Mouse (Mus musculus) hematopoietic stem cell, adult 5-6 weeks (primary cell): ENCODE results near the gene Ephb4. TPM values are rescaled to one million over a fixed set of nuclear protein-coding genes. Genes with fewer than 3 reads are reported as not detected.

Source experiments
- ATAC-seq, 2 experiments: fragments of 125-278 bp in 1 of 2; replicated peaks in 1 of 2; 2 replicates each; pipeline ENCODE4 v1.8.0; 2016 to 2017; ENCODE audit warnings: inconsistent platforms in 2 of 2, mild to moderate bottlenecking in 2 of 2, moderate number of reproducible peaks in 2 of 2, low read depth in 1 of 2, moderate TSS enrichment in 1 of 2; ENCODE audit not compliant: low FRiP score in 2 of 2, poor library complexity in 2 of 2, severe bottlenecking in 2 of 2, insufficient read depth in 1 of 2, low TSS enrichment in 1 of 2
- total RNA-seq: library from RNA; stranded (forward); fragments of 172-1452, 232-1000 nt; gene quantifications from 2 replicates; pipeline ENCODE4 v1.2.3, GENCODE M21; 2017

The Ephb4 gene
- total RNA-seq, 1 experiment from 2014 or later = 1.3 TPM

DNA sequence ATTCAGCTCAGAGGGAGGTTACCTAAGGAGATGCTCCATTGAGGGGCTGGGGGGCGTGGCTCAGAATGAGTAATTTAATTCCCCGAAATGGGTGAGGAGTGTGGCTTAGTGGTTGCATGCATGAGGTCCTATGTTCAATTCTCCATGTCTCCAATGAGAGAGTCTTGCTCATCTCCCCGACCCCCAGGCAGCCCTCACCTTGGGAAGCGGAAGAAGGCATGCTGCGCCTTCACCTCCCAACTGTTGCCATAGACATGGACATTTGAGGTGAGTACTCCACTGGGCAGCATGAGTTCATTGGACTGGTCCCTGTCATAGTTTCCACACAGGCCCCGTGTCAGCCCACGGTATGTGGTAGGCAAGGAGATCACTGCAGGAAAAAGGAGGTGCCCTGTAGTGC is 36.8 kb downstream of the Ephb4 start:
- no peak for ATAC-seq

DNA sequence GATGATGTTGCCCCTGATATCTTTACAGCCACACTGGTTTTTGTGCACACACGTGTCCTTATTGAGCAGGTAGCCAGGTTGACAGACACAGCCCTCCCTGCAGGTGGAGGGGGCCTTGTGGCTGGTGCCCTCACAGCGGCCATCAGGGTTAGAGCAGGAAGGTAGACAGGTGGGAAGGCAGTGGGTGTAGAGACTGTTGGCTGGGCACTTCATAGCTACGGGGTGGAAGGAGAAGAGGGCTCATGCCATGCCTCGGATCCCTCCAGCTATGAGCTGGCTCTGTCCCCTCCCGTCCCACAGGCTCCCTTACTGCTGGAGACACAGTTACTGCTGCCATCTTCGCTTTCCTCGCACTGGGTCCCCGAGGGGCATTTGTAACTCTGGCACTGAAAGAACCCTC is 41.7 kb downstream of the Ephb4 start:
- ATAC-seq = no peak

DNA sequence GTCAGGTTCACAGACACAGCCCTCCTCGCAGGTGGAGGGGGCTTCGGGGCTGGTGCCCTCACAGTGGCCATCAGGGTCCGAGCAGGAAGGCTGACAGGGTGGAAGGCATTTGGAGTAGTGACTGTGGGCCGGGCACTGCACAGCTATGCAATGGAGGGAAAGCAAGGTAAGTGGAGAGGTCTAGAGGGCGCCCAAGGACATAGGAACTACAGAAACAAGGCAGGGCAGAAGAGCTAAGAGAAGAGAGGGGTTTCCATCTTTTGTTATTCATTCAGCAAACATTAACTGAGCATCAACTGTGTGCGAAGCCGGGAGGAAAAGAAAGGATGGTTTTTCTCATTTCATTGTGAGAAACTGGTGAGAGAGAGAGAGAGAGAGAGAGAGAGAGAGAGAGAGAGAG is 44.5 kb downstream of the Ephb4 start:
- no peak for ATAC-seq

DNA sequence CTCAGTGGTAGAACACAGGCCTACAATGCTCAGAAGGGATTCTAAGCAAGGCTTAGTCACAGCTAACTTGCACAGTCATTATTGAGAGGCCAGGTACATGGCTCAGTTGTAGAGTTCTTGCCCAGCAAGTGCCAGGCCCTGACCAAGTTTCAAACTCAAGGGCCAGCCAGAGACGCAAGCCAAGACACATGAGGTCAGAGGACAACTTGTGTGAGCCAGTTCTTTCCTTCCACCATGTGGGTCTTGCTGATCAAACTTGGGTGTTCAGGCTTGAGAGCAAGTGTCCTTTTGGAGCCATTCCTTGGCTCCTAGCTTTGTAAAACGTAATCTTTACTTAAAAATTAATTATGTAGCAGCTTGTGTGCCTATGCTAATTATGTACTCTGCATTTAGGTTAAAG is 54.2 kb downstream of the Ephb4 start:
- ATAC-seq = no peak

DNA sequence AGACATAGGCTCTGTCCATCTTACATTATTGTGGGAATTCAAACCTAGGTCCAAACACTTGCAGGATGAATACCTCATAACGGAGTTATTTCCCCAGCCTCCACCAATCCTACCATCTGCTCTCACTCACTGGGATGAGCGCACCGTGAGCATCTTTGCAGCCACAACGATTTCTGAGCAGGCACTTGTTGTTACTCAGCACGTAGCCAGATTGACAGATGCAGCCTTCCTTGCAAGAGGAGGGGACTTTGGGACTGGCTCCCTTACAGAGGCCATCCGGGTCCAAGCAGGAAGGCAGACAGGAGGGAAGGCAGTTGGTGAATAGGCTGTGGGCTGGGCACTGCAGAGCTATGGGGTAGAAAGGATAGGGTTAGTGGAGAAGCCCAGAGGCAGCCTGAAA is 59.5 kb downstream of the Ephb4 start:
- ATAC-seq = no peak

DNA sequence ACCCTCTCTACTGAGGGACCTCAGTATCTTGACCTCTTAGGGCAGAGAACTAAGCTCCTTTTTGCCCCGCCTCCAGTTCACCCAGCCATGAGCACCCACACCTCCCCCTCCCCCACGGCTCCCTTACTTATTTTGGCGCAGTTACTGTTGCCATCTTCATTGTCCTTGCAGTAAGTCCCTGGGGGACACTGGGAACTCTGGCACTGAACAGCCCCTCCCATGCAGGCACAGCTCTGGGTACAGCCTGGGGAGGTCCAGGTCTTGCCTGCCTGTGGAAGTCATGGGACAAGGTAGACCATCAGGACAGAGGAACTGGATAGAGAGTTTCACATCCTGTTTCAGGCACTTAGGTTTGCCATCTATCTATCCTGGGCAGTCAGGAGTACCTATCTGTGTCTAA is 60.2 kb downstream of the Ephb4 start:
- no peak for ATAC-seq

DNA sequence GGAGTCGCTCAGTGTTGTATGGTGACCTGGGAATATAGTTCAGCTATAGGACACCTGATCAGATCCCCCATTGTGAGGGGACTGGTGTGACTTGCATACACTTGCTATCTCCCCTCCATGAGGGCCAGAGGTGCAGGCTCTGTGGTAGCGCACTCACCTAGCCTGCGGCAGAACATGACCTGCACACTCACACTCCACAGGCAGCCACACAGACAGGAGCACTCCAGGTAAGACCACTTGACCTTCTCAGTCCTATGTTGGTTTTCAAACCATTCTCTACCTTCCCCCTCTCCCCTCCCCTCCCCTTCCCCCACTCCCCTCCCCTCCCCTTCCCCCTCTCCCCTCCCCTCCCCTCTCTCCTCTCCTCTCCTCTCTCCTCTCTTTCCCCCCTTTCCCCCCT is 60.6 kb downstream of the Ephb4 start:
- no peak for ATAC-seq

DNA sequence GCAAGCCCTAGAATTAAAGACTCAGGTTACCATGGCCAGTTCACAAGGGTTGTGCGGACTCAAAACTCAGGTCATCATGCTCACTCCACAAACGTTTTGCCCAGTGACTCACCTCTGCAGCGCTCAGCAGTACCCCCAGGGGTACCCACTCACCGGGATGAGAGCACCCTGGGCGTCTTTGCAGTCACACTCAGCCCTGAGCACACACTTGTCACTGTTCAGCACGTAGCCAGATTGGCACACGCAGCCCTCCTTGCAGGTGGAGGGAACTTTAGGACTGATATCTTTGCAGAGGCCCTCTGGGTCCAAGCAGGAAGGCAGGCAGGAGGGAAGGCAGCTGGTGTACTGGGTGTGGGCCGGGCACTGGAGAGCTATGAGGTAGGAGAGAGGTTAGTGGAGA is 61.3 kb downstream of the Ephb4 start:
- no peak for ATAC-seq

DNA sequence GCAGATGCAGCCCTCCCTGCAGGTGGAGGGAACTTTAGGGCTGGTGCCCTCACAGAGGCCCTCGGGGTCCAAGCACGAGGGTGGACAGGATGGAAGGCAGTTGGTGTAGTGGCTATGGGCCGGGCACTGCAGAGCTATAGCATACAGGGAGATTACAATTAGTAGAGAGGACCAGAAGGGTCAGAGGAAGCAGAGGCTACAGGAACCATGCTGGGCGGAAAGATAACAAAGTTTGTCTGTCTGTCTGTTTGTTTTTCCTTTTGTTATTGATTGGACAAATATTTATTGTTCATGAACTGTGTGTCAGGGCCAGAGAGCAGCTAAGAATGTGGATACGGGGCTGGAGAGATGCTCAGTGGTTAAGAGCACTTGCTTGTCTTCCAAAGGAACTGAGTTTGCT is 64.3 kb downstream of the Ephb4 start:
- no peak for ATAC-seq

DNA sequence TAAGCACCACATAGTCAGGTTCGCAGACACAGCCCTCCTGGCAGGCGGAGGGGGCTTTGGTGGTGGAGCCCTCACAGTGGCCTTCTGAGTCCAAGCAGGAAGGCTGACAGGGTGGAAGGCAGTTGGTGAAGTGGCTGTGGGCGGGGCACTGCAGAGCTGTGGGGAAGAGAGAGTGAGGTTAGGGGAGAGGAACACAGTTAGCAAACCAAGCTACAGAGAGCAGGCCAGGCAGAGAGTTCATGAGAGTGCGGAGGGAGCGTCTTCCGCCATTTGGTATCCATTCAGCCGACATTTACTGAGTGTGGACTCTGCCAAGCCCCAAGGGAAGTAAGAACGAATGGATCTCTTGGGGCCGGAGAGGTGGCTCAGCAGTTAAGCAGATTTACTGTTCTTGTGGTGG is 69.2 kb downstream of the Ephb4 start:
- peak; percentile 78 to 86; a peak in 3 of 4 replicates for ATAC-seq

DNA sequence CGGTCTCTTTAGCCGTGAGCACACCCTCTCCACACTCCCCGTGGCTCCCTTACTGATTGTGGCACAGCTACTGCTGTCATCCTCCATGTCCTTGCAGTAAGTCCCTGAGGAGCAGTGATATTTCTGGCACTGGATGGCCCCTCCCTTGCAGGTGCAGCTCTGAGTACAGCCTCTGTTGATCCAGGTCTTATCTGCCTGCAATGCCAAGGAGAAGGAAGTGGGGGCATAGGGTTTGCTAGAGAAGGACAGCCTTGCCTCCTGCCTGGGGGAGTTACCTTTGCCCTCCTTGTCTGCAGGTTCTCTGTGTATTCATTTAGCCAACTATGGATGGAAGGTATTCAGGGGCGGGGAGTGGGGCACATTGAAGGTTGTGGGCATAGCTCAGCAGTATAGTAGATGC is 69.9 kb downstream of the Ephb4 start:
- ATAC-seq = no peak

DNA sequence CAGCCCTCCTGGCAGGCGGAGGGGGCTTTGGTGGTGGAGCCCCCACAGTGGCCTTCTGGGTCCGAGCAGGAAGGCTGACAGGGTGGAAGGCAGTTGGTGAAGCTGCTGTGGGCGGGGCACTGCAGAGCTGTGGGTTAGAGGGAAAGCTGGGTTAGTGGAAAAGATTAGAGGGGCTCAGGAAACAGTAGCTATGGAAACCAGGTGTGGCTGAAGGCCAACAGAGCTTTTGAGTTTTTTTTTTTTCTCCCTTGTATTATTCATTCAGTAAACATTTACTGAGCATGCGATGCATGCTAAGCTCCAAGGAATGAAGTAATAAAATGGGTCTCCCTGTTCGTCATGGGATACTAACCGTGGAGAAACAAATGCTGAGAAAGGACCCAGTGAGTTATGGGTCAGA is 75.7 kb downstream of the Ephb4 start:
- ATAC-seq = peak; percentile 60 to 61

Other genes with a start within 250 kb of the Ephb4 start
- 35.8 and 48.8 TPM in 2 replicates for gene Trim56, start 233.9 kb upstream of the Ephb4 start, total RNA-seq
- 0.89 TPM in 1 of 2 replicates, not detected in the other for gene Muc3, start 200.8 kb upstream of the Ephb4 start, total RNA-seq
- gene Muc3a, start 137.7 kb upstream of the Ephb4 start, total RNA-seq = 1.6 TPM in 1 of 2 replicates, not detected in the other
- gene Ache, start 62.6 kb upstream of the Ephb4 start, total RNA-seq = 1.3 and 1.9 TPM in 2 replicates
- gene Ufsp1, start 55.5 kb upstream of the Ephb4 start, total RNA-seq = 0.94 and 3.6 TPM in 2 replicates
- 313 and 317 TPM in 2 replicates for gene Srrt, start 42.4 kb upstream of the Ephb4 start, total RNA-seq
- gene Trip6, start 35.7 kb upstream of the Ephb4 start, total RNA-seq = 17.0 and 21.4 TPM in 2 replicates
- 4.2 and 8.9 TPM in 2 replicates for gene Slc12a9, start 16.5 kb upstream of the Ephb4 start, total RNA-seq
- 0.35 and 0.50 TPM in 2 replicates for gene Zan, start 127.0 kb downstream of the Ephb4 start, total RNA-seq
- 22.0 and 22.1 TPM in 2 replicates for gene Pop7, start 152.4 kb downstream of the Ephb4 start, total RNA-seq
- 13.4 and 16.3 TPM in 2 replicates for gene Gigyf1, start 168.4 kb downstream of the Ephb4 start, total RNA-seq
- gene Epo, start 183.1 kb downstream of the Ephb4 start, total RNA-seq = not detected in 2 replicates
- 147 and 171 TPM in 2 replicates for gene Gnb2, start 183.4 kb downstream of the Ephb4 start, total RNA-seq
- not detected in 2 replicates for gene Actl6b, start 203.4 kb downstream of the Ephb4 start, total RNA-seq
- 39.0 and 50.7 TPM in 2 replicates for gene Tfr2, start 219.7 kb downstream of the Ephb4 start, total RNA-seq